Mouse (Mus musculus) frontal cortex, adult 2 months (tissue): ENCODE results near the gene Safb2. TPM values are rescaled to one million over a fixed set of nuclear protein-coding genes. Genes with fewer than 3 reads are reported as not detected.

Experiments used
- DNase-seq, 2 experiments: peaks; one replicate each; pipeline ENCODE4 v3.0.0; 2022; ENCODE audit warnings: low spot score in 1 of 2; ENCODE audit errors: extremely low spot score in 1 of 2
- polyA plus RNA-seq: library from polyadenylated mRNA; depleted of rRNA; stranded (reverse); fragments of >200 nt; gene quantifications from 2 replicates; pipeline ENCODE4 v1.2.3, GENCODE M21; 2012

The Safb2 gene
- polyA plus RNA-seq, 1 experiment: 162 TPM

DNA sequence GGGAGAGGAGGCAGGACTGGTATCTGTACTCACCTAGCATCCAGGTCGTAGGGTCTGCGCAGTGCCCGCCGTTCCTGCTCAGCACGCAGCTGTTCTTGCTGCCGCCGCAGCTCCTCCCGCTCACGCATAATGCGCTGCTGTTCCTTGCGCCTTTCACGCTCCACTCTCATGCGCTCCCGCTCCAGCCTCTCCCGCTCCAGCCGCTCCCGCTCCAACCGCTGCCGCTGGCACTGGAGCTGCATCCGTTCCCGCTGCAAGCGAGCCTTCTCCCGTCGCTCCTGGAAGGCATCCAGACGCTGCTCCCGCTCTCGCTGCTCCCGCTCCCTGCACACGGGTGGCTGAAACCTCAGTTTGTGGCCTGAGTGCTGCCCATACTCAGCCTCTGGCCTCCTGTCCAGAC lies 18.1 kb downstream of the Safb2 start:
- DNase-seq: no peak

DNA sequence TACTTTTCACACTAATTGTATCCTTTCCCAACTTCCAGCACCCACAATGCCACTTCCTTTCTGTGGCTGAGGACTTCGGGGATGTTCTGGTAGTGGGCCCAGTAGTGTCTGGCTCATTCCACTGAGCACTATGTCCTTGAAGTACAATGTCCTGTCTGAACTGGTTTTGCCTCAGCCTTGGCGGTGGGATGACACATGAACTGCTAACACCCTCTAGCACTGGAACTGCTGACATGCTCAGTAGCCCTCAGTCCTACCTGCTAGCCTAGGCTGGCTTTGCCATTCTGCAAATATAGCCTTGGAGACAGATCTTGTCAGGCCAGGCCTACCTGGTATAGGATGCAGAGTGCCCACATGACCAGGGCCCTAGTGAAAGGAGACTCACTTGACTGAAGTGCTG lies 22.5 kb downstream of the Safb2 start:
- DNase-seq: no peak

DNA sequence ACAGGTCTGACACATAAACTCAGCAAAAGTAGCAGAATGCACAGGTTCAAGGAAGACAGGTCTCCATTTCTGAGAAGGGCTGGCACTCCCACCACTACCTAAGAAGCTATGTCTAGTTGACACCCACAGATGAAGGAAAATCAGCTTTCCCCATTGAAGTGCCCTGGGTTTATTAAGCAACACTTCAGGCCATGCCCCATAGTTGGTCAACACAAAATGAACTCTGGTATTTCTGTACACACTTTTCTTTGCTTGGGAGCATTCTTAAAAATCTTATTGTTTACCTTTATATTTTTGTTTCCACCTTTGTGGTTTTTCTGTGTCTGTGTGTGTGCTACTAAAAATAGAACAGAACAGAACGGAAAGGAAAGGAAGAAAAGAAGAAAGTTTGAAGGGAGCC lies 24.3 kb downstream of the Safb2 start:
- DNase-seq: no peak

DNA sequence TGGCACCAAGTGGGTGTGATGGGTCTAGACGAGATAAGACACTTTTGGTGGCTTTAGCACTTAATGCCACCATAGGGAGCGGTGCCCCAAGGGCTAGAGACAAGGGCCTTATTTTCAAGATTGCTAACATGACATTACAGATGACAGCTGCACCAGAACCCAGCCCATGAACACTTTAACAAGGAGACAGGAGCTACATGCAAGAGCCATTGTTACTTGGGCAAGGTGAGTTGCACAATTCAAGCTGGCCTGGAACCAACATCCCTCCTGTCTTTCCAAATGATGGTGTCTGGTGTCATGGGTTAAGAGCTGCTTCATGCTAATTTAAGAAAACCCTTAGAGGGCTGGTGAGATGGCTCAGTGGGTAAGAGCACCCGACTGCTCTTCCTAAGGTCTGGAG lies 25.0 kb downstream of the Safb2 start:
- DNase-seq: no peak

DNA sequence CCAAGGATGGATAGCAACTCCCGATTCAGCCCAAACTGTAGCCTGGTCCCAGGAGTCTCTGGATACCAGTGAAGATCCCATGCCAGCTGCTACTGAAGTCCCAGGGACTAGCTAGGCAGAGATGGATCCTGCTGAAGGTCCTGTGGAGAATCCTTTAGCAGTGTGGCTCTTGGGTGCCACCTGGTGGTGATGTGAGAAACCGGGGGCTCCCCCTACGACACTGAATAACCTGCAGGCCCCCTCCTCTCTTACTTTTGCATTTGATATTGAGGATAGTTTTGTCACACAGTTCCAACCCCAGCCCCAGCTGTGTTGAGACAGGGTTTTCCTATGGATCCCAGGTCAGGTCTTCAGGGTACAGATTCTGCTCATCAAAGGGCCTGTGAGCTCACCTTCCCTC lies 25.9 kb downstream of the Safb2 start:
- DNase-seq: peak in 1 of 2 experiments; percentile 81

DNA sequence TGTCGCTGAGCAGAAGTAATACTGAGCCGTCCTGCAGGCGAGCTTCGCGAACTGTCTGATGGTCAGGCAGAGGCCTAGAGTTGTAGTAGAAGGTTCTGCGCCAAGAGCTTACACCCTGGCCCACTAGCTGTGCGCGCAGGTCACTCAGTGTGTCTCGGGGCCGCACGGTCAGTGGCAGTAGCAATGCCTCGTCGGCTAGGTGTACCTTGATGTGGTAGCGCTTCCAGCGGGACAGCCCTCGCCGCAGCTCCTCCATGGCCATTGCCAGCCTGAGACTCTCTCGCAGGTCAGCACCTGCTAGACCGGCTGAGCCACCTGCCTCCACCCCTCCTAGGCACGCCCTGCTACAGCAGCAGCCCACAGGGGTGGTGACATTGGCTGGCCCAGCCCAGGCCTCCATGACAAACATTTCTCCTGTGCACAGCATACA lies 30.2 kb downstream of the Safb2 start, which contains the start of gene Gm20219:
Gm20219 (minus strand) TSS at position 266 of the 430 bp plus-strand sequence.
- no peak for DNase-seq

DNA sequence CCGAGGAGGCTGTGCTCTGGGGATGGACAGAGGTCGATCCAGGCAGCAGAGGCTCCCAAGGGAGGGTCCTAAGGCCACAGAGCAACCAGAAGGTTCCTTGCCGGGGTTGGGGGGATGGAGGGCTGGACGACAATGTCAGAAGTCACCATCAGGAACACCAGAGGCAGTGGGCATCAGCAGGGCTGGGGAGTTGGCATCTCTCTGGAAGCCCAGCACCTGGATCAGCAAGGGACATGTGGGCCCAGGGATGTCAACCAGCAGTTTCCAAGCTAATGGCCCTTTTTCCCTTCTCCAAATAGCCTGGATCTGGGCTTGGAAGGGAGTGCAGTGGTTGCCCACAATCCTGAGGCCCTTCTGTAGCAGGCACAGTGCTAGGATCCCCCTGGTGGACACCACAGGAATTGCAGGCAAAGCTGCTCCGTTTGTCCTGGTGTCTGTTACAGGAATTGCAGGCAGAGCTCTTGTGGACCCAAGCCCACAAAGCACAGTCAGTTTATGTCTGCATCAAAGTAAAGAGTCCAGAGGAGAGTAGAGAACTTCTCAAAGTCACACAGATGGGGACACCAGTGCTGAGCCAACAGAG lies 31.5 kb downstream of the Safb2 start:
- DNase-seq: peak; percentile 53 to 91

- peak in 1 of 2 experiments; percentile 40 for DNase-seq
These were observed 32.4 kb downstream of the Safb2 start for GRCm38 (mm10) chr17:56551841-56552581.

DNA sequence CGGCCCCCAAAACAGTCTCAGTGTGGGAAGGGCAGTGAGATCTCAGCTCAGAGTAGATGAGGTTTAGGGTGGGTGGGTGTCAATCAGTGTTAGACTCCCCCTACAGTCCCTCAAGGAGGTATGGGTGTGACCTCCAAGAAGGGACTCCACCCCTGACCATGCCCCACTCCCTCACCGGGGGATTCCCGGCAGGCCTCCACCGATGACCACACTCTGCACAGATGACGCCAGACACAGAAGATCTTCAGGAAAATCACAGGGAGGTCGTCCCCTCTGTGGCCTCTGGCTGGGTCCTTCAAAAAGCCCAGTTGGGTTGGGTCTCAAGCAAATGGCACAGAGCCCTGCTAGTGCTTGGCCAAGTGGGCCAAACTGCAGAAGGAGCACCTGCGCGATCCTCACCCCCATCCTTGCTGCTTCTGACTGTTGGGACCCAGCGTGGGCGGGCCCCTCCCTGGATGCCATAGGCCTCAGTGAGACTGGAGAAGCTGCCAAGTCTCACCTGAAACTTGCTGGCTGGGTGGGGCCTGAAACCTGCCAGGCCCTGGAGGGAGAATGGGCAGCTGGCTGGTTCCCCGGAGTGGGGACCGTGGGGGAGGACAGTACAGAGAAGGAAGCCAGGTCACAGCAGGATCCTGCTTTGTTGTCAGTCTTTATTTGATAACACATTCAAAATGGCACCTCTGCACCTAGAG lies 33.5 kb downstream of the Safb2 start:
- DNase-seq: no peak

- DNase-seq: no peak
These were observed 35.7 kb downstream of the Safb2 start for GRCm38 (mm10) chr17:56548605-56549105.

- DNase-seq: no peak
These were observed 36.4 kb downstream of the Safb2 start for GRCm38 (mm10) chr17:56547846-56548604.

GRCm38 (mm10) chr17:56547116-56547845 lies 37.1 kb downstream of the Safb2 start:
- no peak for DNase-seq

DNA sequence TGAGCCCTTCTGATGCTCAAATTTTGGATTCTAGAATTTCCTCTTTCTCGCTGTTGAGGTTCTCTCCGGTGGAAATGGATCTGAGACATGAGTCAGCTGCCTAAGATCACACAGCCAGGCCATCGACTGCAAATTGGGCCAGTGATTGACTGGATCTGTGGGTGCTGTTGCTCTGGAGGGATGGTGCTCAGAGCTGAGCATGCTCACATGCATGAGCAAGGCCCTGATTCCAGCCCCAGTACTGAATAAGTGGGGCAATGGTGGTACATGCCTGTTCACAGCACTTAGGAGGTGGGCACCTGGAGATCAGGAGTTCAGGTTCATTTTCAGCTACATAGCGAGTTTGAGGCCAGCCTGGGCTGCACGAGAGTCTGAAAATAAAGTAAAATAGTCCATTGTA lies 37.8 kb downstream of the Safb2 start:
- DNase-seq: no peak

- no peak for DNase-seq
These were observed 38.4 kb downstream of the Safb2 start for GRCm38 (mm10) chr17:56545945-56546344.

- no peak for DNase-seq
These were observed 39.5 kb downstream of the Safb2 start for GRCm38 (mm10) chr17:56544699-56545387.

DNA sequence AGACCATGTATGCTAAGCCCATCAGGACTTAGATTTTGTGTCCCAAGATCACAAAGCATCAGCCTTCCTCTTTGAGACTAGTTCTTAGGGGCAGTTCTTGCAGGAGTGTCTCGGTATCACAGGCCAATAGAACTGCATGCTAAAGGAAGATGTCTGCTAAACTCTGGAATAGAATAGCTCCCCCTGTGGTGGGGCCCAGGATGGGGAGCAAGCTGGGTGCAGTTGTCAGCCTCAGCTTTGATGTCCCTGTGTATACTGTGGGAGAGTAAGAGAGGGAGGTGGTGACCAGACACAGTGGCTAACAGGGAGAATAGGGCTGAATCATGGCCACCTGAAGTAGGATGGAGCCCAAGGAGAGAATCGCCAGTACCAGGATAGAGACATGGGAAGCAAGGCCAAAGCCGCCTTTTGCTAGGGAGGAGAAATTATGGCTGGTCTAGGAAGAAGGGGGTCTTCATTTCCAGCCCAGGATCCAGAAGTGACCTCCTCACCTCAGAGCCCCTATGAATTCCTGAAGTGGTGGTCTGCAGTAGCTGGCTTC lies 40.6 kb downstream of the Safb2 start:
- no peak for DNase-seq

DNA sequence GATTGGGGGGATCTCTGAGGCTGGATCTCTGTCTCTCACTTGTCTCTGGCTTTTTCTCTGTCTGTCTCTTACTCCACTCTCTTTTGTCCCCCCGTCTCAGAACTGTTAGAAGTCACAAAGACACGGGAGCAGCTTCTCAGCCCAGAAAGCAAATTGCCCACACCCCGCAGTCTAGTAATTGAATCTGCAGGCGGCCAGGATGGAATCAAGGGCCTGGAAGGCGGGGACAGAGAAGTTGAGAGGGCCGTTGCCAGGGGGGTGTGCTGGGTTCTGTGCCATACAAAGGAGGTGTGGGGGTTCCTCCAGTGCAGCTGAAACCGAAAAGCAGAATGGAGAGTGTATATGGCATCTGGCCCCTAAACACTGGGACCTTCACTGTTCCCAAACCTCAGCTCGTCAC lies 41.6 kb downstream of the Safb2 start:
- DNase-seq: no peak

DNA sequence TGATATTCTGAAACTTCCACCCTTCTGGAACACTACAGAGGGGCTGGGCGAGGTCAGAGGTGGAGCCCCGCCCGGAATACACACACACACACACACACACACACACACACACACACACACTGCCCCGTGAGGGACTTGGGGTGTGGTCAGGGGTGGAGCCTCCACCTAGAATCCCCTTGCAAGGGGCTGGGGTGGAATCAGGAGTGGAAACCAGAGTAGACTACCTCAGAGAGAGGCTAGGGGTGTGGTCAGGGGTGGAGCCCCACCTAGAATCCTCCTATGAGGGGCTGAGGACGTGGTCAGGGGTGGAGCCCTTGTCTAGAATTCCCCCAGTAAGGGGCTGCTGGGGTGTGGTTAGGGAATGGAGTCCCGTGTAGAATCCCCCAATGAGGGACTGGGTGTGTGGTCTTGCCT lies 43.8 kb downstream of the Safb2 start:
- DNase-seq: no peak

GRCm38 (mm10) chr17:56537912-56538311 lies 46.5 kb downstream of the Safb2 start:
- DNase-seq: no peak
